Mouse (Mus musculus): ENCODE data around the gene Trmt10a. TPM values are rescaled to one million over a fixed set of nuclear protein-coding genes. Genes with fewer than 3 reads are reported as not detected.

The Trmt10a gene
- total and polyA plus RNA-seq, 3 experiments: 9.7 to 18.1 TPM; not detected in 1

GRCm38 (mm10) chr3:138208821-138209220 lies 65.6 kb downstream of the Trmt10a start:
- peaks cover 0 to under 1% of the 10 kb centered on the region in 2 experiments; a peak in 2 of 4 replicates for H3K27me3 ChIP-seq (ENCODE audit: control insufficient read depth in 1 of 2, insufficient read depth in 2 of 2, low read length in 2 of 2)
- H3K36me3 ChIP-seq (ENCODE audit: control insufficient read depth in 1 of 2, insufficient read depth in 2 of 2, low read length in 2 of 2): no peaks in the 10 kb centered on the region
- 0 out of 4 replicates have a peak, but pooled peaks cover 0 to 4% of the 10 kb centered on the region in 2 experiments for H3K4me1 ChIP-seq (ENCODE audit: control insufficient read depth in 1 of 2, insufficient read depth in 2 of 2, low read length in 2 of 2)
- no peak overlapping the region for H3K4me3 ChIP-seq (ENCODE audit: control insufficient read depth in 1 of 2, insufficient read depth in 1 of 2, low read depth in 2 of 2, low read length in 2 of 2)
- no peak for DNase-seq (ENCODE audit: low read depth, low spot score)
- TF ChIP-seq MXI1 (IDR thresholded peaks at IDR 0.05; ENCODE audit: low read depth, low read length) (no peak), HCFC1 (IDR thresholded peaks at IDR 0.05; ENCODE audit: low read depth, low read length) (no peak), ZC3H11A (IDR thresholded peaks at IDR 0.05; ENCODE audit: low read depth, low read length) (no peak), MAFK (IDR thresholded peaks at IDR 0.05; ENCODE audit: borderline replicate concordance, low read depth, low read length) (no peak), NRF1 (IDR thresholded peaks at IDR 0.05; ENCODE audit: insufficient read depth, low read depth, low read length, poor library complexity, severe bottlenecking) (no peak), RCOR1 (IDR thresholded peaks at IDR 0.05; ENCODE audit: low read depth, low read length) (no peak), MEF2A (IDR thresholded peaks at IDR 0.05; ENCODE audit: extremely low read depth, insufficient replicate concordance, low read depth, low read length, poor library complexity, severe bottlenecking) (no peak), BHLHE40 (IDR thresholded peaks at IDR 0.05; ENCODE audit: borderline replicate concordance, low read depth, low read length) (no peak), KAT2A (conservative IDR thresholded peaks at IDR 0.05; ENCODE audit: low read depth, low read length) (no peak), TCF12 (IDR thresholded peaks at IDR 0.05; ENCODE audit: low read depth, low read length) (no peak), SMC3 (IDR thresholded peaks at IDR 0.05; ENCODE audit: low read depth, low read length) (no peak), SIN3A (IDR thresholded peaks at IDR 0.05; ENCODE audit: low read length) (no peak), TAL1 (IDR thresholded peaks at IDR 0.05; ENCODE audit: low read length) (no peak), CHD2 (IDR thresholded peaks at IDR 0.05; ENCODE audit: low read length) (no peak), UBTF (IDR thresholded peaks at IDR 0.05; ENCODE audit: borderline replicate concordance, insufficient read depth, low read depth, low read length) (no peak), ZMIZ1 (IDR thresholded peaks at IDR 0.05; ENCODE audit: low read depth, low read length) (no peak), EP300 (IDR thresholded peaks at IDR 0.05; ENCODE audit: low read depth in 1 of 2, low read length in 2 of 2) (no peak), POLR2AphosphoS2 (IDR thresholded peaks at IDR 0.05; ENCODE audit: low read length) (no peak), TBP (IDR thresholded peaks at IDR 0.05; ENCODE audit: low read depth, low read length) (no peak), ELF1 (IDR thresholded peaks at IDR 0.05; ENCODE audit: low read depth, low read length) (no peak)
- no peaks in the 10 kb centered on the region for H3K79me2 ChIP-seq (ENCODE audit: control insufficient read depth, insufficient read depth, low read length, poor library complexity)
- H3K27ac ChIP-seq (ENCODE audit: control insufficient read depth, low read depth, low read length): no peak overlapping the region
- no peaks in the 10 kb centered on the region for H3K9me3 ChIP-seq (replicated peaks; ENCODE audit: insufficient read depth, low read length)
- H3K9ac ChIP-seq (ENCODE audit: control insufficient read depth, low read depth, low read length, poor library complexity, severe bottlenecking): no peak overlapping the region

Other genes with a start within 250 kb of the Trmt10a start
- 73.3 and 77.5 TPM in 2 replicates for gene Lamtor3, start 224.9 kb upstream of the Trmt10a start, total RNA-seq (2012; rRNA removed)
- gene Lamtor3, start 224.9 kb upstream of the Trmt10a start, polyA plus RNA-seq (2012; ENCODE audit: insufficient read depth in 1 of 2, insufficient read length in 2 of 2, low read depth in 1 of 2, low replicate concordance in 2 of 2, missing spikeins in 1 of 2): 10 to 100 TPM in 1 of 2 experiments, not detected in 1; 88.3 TPM
- 45.7 and 59.0 TPM in 2 replicates for gene Dapp1, start 161.9 kb upstream of the Trmt10a start, total RNA-seq (2012; rRNA removed)
- gene Dapp1, start 161.9 kb upstream of the Trmt10a start, polyA plus RNA-seq (2012; ENCODE audit: insufficient read depth in 1 of 2, insufficient read length in 2 of 2, low read depth in 1 of 2, low replicate concordance in 2 of 2, missing spikeins in 1 of 2): 10 to 100 TPM; 67.3 to 91.5 TPM
- gene 1110002E22Rik, start 78.4 kb upstream of the Trmt10a start, total RNA-seq (2012; rRNA removed): under 0.01 and 0.03 TPM in 2 replicates
- under 1 TPM in 1 of 2 experiments, not detected in 1; 0.03 TPM for gene 1110002E22Rik, start 78.4 kb upstream of the Trmt10a start, polyA plus RNA-seq (2012; ENCODE audit: insufficient read depth in 1 of 2, insufficient read length in 2 of 2, low read depth in 1 of 2, low replicate concordance in 2 of 2, missing spikeins in 1 of 2)
- gene Gm5105, start 76.1 kb upstream of the Trmt10a start, total RNA-seq (2012; rRNA removed): not detected in 2 replicates
- not detected for gene Gm5105, start 76.1 kb upstream of the Trmt10a start, polyA plus RNA-seq (2012; ENCODE audit: insufficient read depth in 1 of 2, insufficient read length in 2 of 2, low read depth in 1 of 2, low replicate concordance in 2 of 2, missing spikeins in 1 of 2)
- 2.5 and 2.7 TPM in 2 replicates for gene Mttp, start 1.5 kb downstream of the Trmt10a start, total RNA-seq (2012; rRNA removed)
- gene Mttp, start 1.5 kb downstream of the Trmt10a start, polyA plus RNA-seq (2012; ENCODE audit: insufficient read depth in 1 of 2, insufficient read length in 2 of 2, low read depth in 1 of 2, low replicate concordance in 2 of 2, missing spikeins in 1 of 2): 1 to 10 TPM in 1 of 2 experiments, not detected in 1; 4.4 TPM
- gene 4930579F01Rik, start 50.4 kb downstream of the Trmt10a start, total RNA-seq (2012; rRNA removed): not detected in 2 replicates
- not detected for gene 4930579F01Rik, start 50.4 kb downstream of the Trmt10a start, polyA plus RNA-seq (2012; ENCODE audit: insufficient read depth in 1 of 2, insufficient read length in 2 of 2, low read depth in 1 of 2, low replicate concordance in 2 of 2, missing spikeins in 1 of 2)
- gene Adh7, start 74.3 kb downstream of the Trmt10a start, total RNA-seq (2012; rRNA removed): not detected in 2 replicates
- gene Adh7, start 74.3 kb downstream of the Trmt10a start, polyA plus RNA-seq (2012; ENCODE audit: insufficient read depth in 1 of 2, insufficient read length in 2 of 2, low read depth in 1 of 2, low replicate concordance in 2 of 2, missing spikeins in 1 of 2): not detected
- 0.15 and 0.23 TPM in 2 replicates for gene Adh1, start 117.5 kb downstream of the Trmt10a start, total RNA-seq (2012; rRNA removed)
- gene Adh1, start 117.5 kb downstream of the Trmt10a start, polyA plus RNA-seq (2012; ENCODE audit: insufficient read depth in 1 of 2, insufficient read length in 2 of 2, low read depth in 1 of 2, low replicate concordance in 2 of 2, missing spikeins in 1 of 2): not detected
- 0.10 TPM in 1 of 2 replicates, not detected in the other for gene Adh6a, start 169.8 kb downstream of the Trmt10a start, total RNA-seq (2012; rRNA removed)
- gene Adh6a, start 169.8 kb downstream of the Trmt10a start, polyA plus RNA-seq (2012; ENCODE audit: insufficient read depth in 1 of 2, insufficient read length in 2 of 2, low read depth in 1 of 2, low replicate concordance in 2 of 2, missing spikeins in 1 of 2): 1 to 10 TPM in 1 of 2 experiments, not detected in 1; 1.5 TPM
- not detected in 2 replicates for gene Adh6b, start 198.3 kb downstream of the Trmt10a start, total RNA-seq (2012; rRNA removed)
- not detected for gene Adh6b, start 198.3 kb downstream of the Trmt10a start, polyA plus RNA-seq (2012; ENCODE audit: insufficient read depth in 1 of 2, insufficient read length in 2 of 2, low read depth in 1 of 2, low replicate concordance in 2 of 2, missing spikeins in 1 of 2)

All from MEL (cell line).